ENCODE assay signal across 29 mouse cellular contexts in genomic region chr1:104912407-104912806, GRCm38 (mm10).
DNase-seq lines count a peak whose midpoint lies in the region; ATAC-seq and TF ChIP-seq lines count a peak whose summit lies in the region.
"Had no signal": no experiment of that assay in that cellular context is flagged by ENCODE, and none has a peak within 500 bp of the region (broad histone marks: within the 10 kb centered on the region; RNA-seq: fewer than 3 reads in every experiment).

No protein-coding gene starts in this region.

- intact Hi-C loops in heart, postnatal 14 days (cut with DNase I) = no loop called here

- H3K9ac ChIP-seq in forebrain, postnatal 0 days = no peak overlapping the region
- H3K9ac ChIP-seq in lung, embryonic 14.5 days = no peak overlapping the region
- H3K9ac ChIP-seq: embryonic facial prominence, embryonic 13.5 days; forebrain, embryonic 13.5 days; heart, embryonic 12.5 days; limb, embryonic 15.5 days; liver, embryonic 13.5 days; neural tube, embryonic 13.5 days had no signal

- WGBS in forebrain, postnatal 0 days = 22% methylated on average over 3 of the region's 3 CpGs
- WGBS in forebrain, embryonic 10.5 days = 67% methylated on average over 3 of the region's 3 CpGs
- 12% methylated on average over 3 of the region's 3 CpGs for WGBS in lung, embryonic 14.5 days

- no peak for TF ChIP-seq POLR2A in brain, embryonic 14.5 days (IDR thresholded peaks at IDR 0.05; ENCODE audit: borderline replicate concordance, extremely low read depth, insufficient read depth, insufficient read length, poor library complexity, severe bottlenecking)

- H3K27me3 ChIP-seq in forebrain, postnatal 0 days (ENCODE audit: insufficient read depth, low read length) = no peaks in the 10 kb centered on the region
- peaks cover 17% of the 10 kb centered on the region; the same call in 1 of the 2 replicates for H3K27me3 ChIP-seq in forebrain, embryonic 10.5 days (ENCODE audit: poor library complexity, severe bottlenecking)
- no peaks in the 10 kb centered on the region for H3K27me3 ChIP-seq in lung, embryonic 14.5 days (ENCODE audit: insufficient read depth, low read length)
- H3K27me3 ChIP-seq: embryonic facial prominence, embryonic 13.5 days; forebrain, embryonic 13.5 days; heart, embryonic 12.5 days; limb, embryonic 15.5 days; liver, embryonic 13.5 days; neural tube, embryonic 13.5 days had no signal

- no peak overlapping the region for H3K27ac ChIP-seq in forebrain, postnatal 0 days (ENCODE audit: low read depth, low read length)
- no peak overlapping the region for H3K27ac ChIP-seq in forebrain, embryonic 10.5 days
- no peak overlapping the region for H3K27ac ChIP-seq in lung, embryonic 14.5 days (ENCODE audit: low read depth)
- H3K27ac ChIP-seq: embryonic facial prominence, embryonic 13.5 days; forebrain, embryonic 13.5 days; heart, adult 2 months; kidney, postnatal 0 days; limb, embryonic 10.5 days; limb, embryonic 15.5 days; liver, embryonic 13.5 days; neural tube, embryonic 13.5 days had no signal

- no peak overlapping the region for H3K4me3 ChIP-seq in forebrain, postnatal 0 days (ENCODE audit: low read depth, low read length)
- no peak overlapping the region for H3K4me3 ChIP-seq in forebrain, embryonic 10.5 days
- H3K4me3 ChIP-seq in lung, embryonic 14.5 days (ENCODE audit: low read depth, low read length) = no peak overlapping the region
- H3K4me3 ChIP-seq: embryonic facial prominence, embryonic 13.5 days; erythroblast, embryonic 14.5 days; forebrain, embryonic 13.5 days; heart, adult 2 months; heart, embryonic 12.5 days; limb, embryonic 10.5 days; limb, embryonic 15.5 days; liver, embryonic 13.5 days; neural tube, embryonic 13.5 days had no signal

- peaks cover 8% of the 10 kb centered on the region; the same call in 1 of the 2 replicates for H3K4me1 ChIP-seq in forebrain, postnatal 0 days (ENCODE audit: insufficient read depth)
- peaks cover 30% of the 10 kb centered on the region for H3K4me1 ChIP-seq in forebrain, embryonic 10.5 days
- H3K4me1 ChIP-seq in lung, embryonic 14.5 days (ENCODE audit: insufficient read depth) = no peaks in the 10 kb centered on the region
- H3K4me1 ChIP-seq: embryonic facial prominence, embryonic 13.5 days; limb, embryonic 10.5 days; limb, embryonic 15.5 days; liver, embryonic 13.5 days had no signal

- TF ChIP-seq CTCF in forebrain, postnatal 0 days (IDR thresholded peaks at IDR 0.05; ENCODE audit: low read depth) = no peak
- TF ChIP-seq CTCF in lung, embryonic 14.5 days (IDR thresholded peaks at IDR 0.05; ENCODE audit: low read depth) = no peak
- no peak for TF ChIP-seq CTCF in brain, embryonic 14.5 days (IDR thresholded peaks at IDR 0.05; ENCODE audit: borderline replicate concordance, extremely low read depth, insufficient read depth, insufficient read length)

- ATAC-seq in forebrain, postnatal 0 days = peak; percentile 86
- ATAC-seq in lung, embryonic 14.5 days (ENCODE audit: insufficient read depth) = no peak
- ATAC-seq: forebrain, embryonic 13.5 days; intestine, embryonic 16.5 days had no signal

- no peaks in the 10 kb centered on the region for H3K36me3 ChIP-seq in forebrain, postnatal 0 days (ENCODE audit: insufficient read depth)
- no peaks in the 10 kb centered on the region for H3K36me3 ChIP-seq in forebrain, embryonic 10.5 days (replicated peaks)
- H3K36me3 ChIP-seq in lung, embryonic 14.5 days (ENCODE audit: insufficient read depth) = no peaks in the 10 kb centered on the region
- H3K36me3 ChIP-seq: embryonic facial prominence, embryonic 13.5 days; heart, embryonic 12.5 days; limb, embryonic 10.5 days; limb, embryonic 15.5 days; liver, embryonic 13.5 days; neural tube, embryonic 13.5 days had no signal

- peak; percentile 59 for DNase-seq in forebrain, postnatal 0 days
- no peak for DNase-seq in forebrain, embryonic 10.5 days (ENCODE audit: extremely low spot score, low spot score)
- DNase-seq in layer of hippocampus, postnatal 10 days (ENCODE audit: low spot score in 2 of 2) = peak; percentile 26 to 31
- DNase-seq in layer of hippocampus, adult 8-10 months (ENCODE audit: low spot score in 2 of 2) = no peak
- DNase-seq in lung, embryonic 14.5 days = peak; percentile 7
- no peak for DNase-seq in lung, postnatal 36 days
- peak; percentile 32 for DNase-seq in brain, embryonic 14.5 days (ENCODE audit: low read depth)
- DNase-seq in heart, postnatal 14 days = no peak
- DNase-seq: adrenal gland, postnatal 25 days; B cell, adult 2 months; cerebellum, adult 18-20 months; embryo, embryonic 11 days; heart, adult 2 months; kidney, adult 8-10 months; kidney, postnatal 4 days; liver, embryonic 13.5 days; lung, adult 18-20 months; lung, postnatal 10 days; spleen, adult 18-20 months; thymus, postnatal 14 days had no signal

- no peaks in the 10 kb centered on the region for H3K9me3 ChIP-seq in forebrain, postnatal 0 days (ENCODE audit: low read length)
- H3K9me3 ChIP-seq in forebrain, embryonic 10.5 days = no peaks in the 10 kb centered on the region
- H3K9me3 ChIP-seq in lung, embryonic 14.5 days (ENCODE audit: low read depth, low read length) = no peaks in the 10 kb centered on the region
- H3K9me3 ChIP-seq: embryonic facial prominence, embryonic 13.5 days; forebrain, embryonic 13.5 days; heart, embryonic 12.5 days; limb, embryonic 10.5 days; limb, embryonic 15.5 days; liver, embryonic 13.5 days; neural tube, embryonic 13.5 days had no signal

- H3K4me2 ChIP-seq in forebrain, postnatal 0 days (ENCODE audit: low read depth) = no peak overlapping the region
- H3K4me2 ChIP-seq in lung, embryonic 14.5 days = no peak overlapping the region
- H3K4me2 ChIP-seq: embryonic facial prominence, embryonic 13.5 days; forebrain, embryonic 13.5 days; heart, embryonic 12.5 days; limb, embryonic 15.5 days; liver, embryonic 13.5 days; neural tube, embryonic 13.5 days had no signal

Comparison
In these comparisons a context has a peak if more than half of its experiments do, and no peak if none do; other contexts are left out.
1. DNase-seq: peak in forebrain, postnatal 0 days (single experiment), layer of hippocampus, postnatal 10 days (2 of 2), lung, embryonic 14.5 days (single experiment) and brain, embryonic 14.5 days (single experiment); none in forebrain, embryonic 10.5 days (single experiment), layer of hippocampus, adult 8-10 months (0 of 2), lung, postnatal 36 days (single experiment) and heart, postnatal 14 days (0 of 2).